Mouse (Mus musculus) spleen, adult 2 months (tissue): ENCODE measurements around the gene Stil. TPM values are rescaled to one million over a fixed set of nuclear protein-coding genes. Genes with fewer than 3 reads are reported as not detected.

ENCODE experiments used
- DNase-seq, 2 experiments: peaks; one replicate each; pipeline versions ENCODE4 v3.0.0 to v3.0.0-alpha.2; 2012 to 2021; ENCODE audit warnings: low spot score in 2 of 2, low read depth in 1 of 2
- H3K27ac ChIP-seq: fragments of 200-500 bp; 2 replicates; pipeline ENCODE4 v1.5.1; 2012; ENCODE audit warnings: low read length, inconsistent platforms; ENCODE audit not compliant: insufficient read depth
- H3K27me3 ChIP-seq: fragments of 200-500 bp; 2 replicates; pipeline ENCODE4 v1.6.1; 2012; ENCODE audit warnings: mild to moderate bottlenecking, moderate library complexity, low read length, inconsistent platforms; ENCODE audit not compliant: control insufficient read depth, insufficient read depth
- H3K36me3 ChIP-seq: fragments of 200-500 bp; 2 replicates; pipeline ENCODE4 v1.6.1; 2012; ENCODE audit warnings: mild to moderate bottlenecking, low read length, inconsistent platforms; ENCODE audit not compliant: control insufficient read depth, insufficient read depth
- H3K4me1 ChIP-seq: fragments of 200-500 bp; 2 replicates; pipeline ENCODE4 v1.6.1; 2011; ENCODE audit warnings: inconsistent platforms; ENCODE audit not compliant: control insufficient read depth, insufficient read depth, insufficient read length
- H3K4me3 ChIP-seq: fragments of 200-500 bp; 2 replicates; pipeline ENCODE4 v1.5.1; 2011; ENCODE audit warnings: mild to moderate bottlenecking, inconsistent platforms; ENCODE audit not compliant: insufficient read depth, insufficient read length; ENCODE audit errors: extremely low read depth
- CTCF ChIP-seq: fragments of 200-500 bp; IDR thresholded peaks from 2 replicates; pipeline ENCODE4 v1.5.1; 2011; ENCODE audit warnings: mild to moderate bottlenecking, inconsistent platforms; ENCODE audit not compliant: insufficient read depth, insufficient read length, insufficient replicate concordance; ENCODE audit errors: extremely low read depth
- POLR2A ChIP-seq: fragments of 200-500 bp; IDR thresholded peaks from 2 replicates; pipeline ENCODE4 v1.6.1; 2011; ENCODE audit warnings: low read depth, low read length, inconsistent platforms
- WGBS: fragments of 180-500 bp; shearing (Covaris S2); methylation state at CpG from one replicate; pipeline ENCODE4 v1.1.7; 2018; 5-methylcytosine and 5-hydroxymethylcytosine counted together
- polyA plus RNA-seq: library from polyadenylated mRNA; depleted of rRNA; stranded (reverse); fragments of >200 nt; gene quantifications from 2 replicates; pipeline ENCODE4 v1.2.3, GENCODE M21; 2012

Stil gene
- polyA plus RNA-seq, 1 experiment: 1.2 TPM

GRCm38 (mm10) chr4:115056371-115056920, 56.5 kb downstream of the Stil start, which contains the start of gene Tal1:
Tal1 (plus strand) TSS chr4:115056426.
- Histone ChIP-seq H3K4me3 (peak within 1 kb of the TSS; percentile 44), H3K4me1 (no peaks in the 10 kb centered on the region; the same call in 1 of the 2 replicates), H3K27me3 (peaks cover 30% of the 10 kb centered on the region), H3K27ac (peak within 1 kb of the TSS; percentile 49; the same call in 1 of the 2 replicates), H3K36me3 (no peaks in the 10 kb centered on the region)
- no peak for TF ChIP-seq POLR2A
- TF ChIP-seq CTCF: no peak
- 3% methylated on average over 60 of the region's 60 CpGs for WGBS
- no peak for DNase-seq

- Histone ChIP-seq H3K27ac (peak overlapping the region; percentile 52; the same call in 1 of the 2 replicates), H3K4me3 (peak overlapping the region; percentile 44), H3K27me3 (peaks cover 30% of the 10 kb centered on the region), H3K4me1 (no peaks in the 10 kb centered on the region; the same call in 1 of the 2 replicates), H3K36me3 (no peaks in the 10 kb centered on the region)
- under 1% methylated on average over 47 of the region's 48 CpGs for WGBS
- no peak for DNase-seq
- TF ChIP-seq POLR2A (no peak), CTCF (no peak)
Measured at GRCm38 (mm10) chr4:115056921-115057673, 57.1 kb downstream of the Stil start.

- H3K4me3 ChIP-seq: peak overlapping the region; percentile 44; the same call in 1 of the 2 replicates
- peaks cover 28% of the 10 kb centered on the region for H3K27me3 ChIP-seq
- TF ChIP-seq POLR2A (no peak), CTCF (no peak)
- H3K4me1 ChIP-seq: peaks cover under 1% of the 10 kb centered on the region; the same call in 1 of the 2 replicates
- H3K36me3 ChIP-seq: no peaks in the 10 kb centered on the region
- WGBS: 2% methylated on average over 33 of the region's 33 CpGs
- peak overlapping the region; percentile 52; the same call in 1 of the 2 replicates for H3K27ac ChIP-seq
- no peak for DNase-seq
Measured at GRCm38 (mm10) chr4:115057674-115058316, 57.8 kb downstream of the Stil start.

GRCm38 (mm10) chr4:115058317-115058761, 58.4 kb downstream of the Stil start:
- no peak for DNase-seq
- H3K27me3 ChIP-seq: peaks cover 33% of the 10 kb centered on the region
- TF ChIP-seq CTCF (no peak), POLR2A (no peak)
- H3K4me1 ChIP-seq: peaks cover 5% of the 10 kb centered on the region
- H3K4me3 ChIP-seq: peak overlapping the region; percentile 44
- no peaks in the 10 kb centered on the region for H3K36me3 ChIP-seq
- H3K27ac ChIP-seq: no peak overlapping the region
- 3% methylated on average over 20 of the region's 20 CpGs for WGBS

GRCm38 (mm10) chr4:115058871-115059590, 59.1 kb downstream of the Stil start:
- H3K27me3 ChIP-seq: peaks cover 36% of the 10 kb centered on the region
- no peak for TF ChIP-seq CTCF
- no peak for TF ChIP-seq POLR2A
- 31% methylated on average over 23 of the region's 23 CpGs for WGBS
- H3K4me1 ChIP-seq: peaks cover 5% of the 10 kb centered on the region
- DNase-seq: no peak
- no peaks in the 10 kb centered on the region for H3K36me3 ChIP-seq
- peak overlapping the region; percentile 57; the same call in 1 of the 2 replicates for H3K27ac ChIP-seq
- H3K4me3 ChIP-seq: peak overlapping the region; percentile 34; the same call in 1 of the 2 replicates

- 0 out of 2 replicates have a peak overlapping the region, but pooled peaks have one; percentile 7 for H3K27ac ChIP-seq
- no peak for DNase-seq
- peak overlapping the region; percentile 9; the same call in 1 of the 2 replicates for H3K4me3 ChIP-seq
- 49% methylated on average over 12 of the region's 12 CpGs for WGBS
- TF ChIP-seq CTCF (no peak), POLR2A (no peak)
- peaks cover 36% of the 10 kb centered on the region for H3K27me3 ChIP-seq
- no peaks in the 10 kb centered on the region for H3K36me3 ChIP-seq
- peaks cover 5% of the 10 kb centered on the region for H3K4me1 ChIP-seq
Measured at GRCm38 (mm10) chr4:115059871-115060270, 59.9 kb downstream of the Stil start.
